In the genomic region with DNA sequence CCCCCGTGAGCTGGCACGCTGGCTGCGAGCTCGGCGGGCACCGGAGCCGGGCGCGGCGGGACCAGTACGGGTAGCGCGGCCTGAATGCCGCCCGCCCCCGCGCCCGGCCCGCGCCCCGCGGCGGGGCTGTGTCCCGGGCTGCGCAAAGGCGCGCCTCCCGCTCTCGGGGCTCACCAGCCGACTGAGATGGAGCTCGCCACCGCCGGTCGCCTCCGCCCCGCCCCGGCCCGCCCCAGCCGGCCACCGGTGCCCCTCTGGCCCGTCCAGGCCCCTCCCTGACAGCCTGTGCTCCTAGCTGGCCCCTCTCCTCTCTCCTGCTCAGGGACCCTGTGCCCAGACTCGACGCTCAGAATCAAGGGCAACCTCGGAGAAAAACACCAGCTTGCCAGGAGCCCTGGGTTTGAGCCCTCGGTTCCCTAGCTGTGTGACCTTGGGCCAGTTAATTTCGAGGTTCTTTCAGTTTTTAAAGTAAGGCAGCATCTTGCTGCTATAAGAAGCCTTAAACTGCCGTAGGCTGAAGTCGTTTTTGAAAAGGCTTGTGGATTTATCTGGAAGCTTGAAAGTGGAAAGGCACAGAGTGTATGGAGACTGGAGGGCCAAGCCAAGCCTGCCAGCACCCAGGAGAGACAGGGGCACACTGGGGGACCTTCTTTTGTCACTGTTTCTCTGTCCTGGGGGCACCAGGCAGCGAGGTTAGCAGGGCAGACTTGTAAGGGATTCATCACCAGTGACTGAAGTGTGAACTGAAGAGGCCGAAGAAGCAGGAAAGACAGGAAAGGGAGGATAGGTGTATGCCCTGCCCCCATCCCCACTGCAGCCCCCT, we compare ENCODE assay signal across 8 mouse cellular contexts. TPM values are rescaled to one million over a fixed set of nuclear protein-coding genes. Genes with fewer than 3 reads are reported as not detected.
DNase-seq lines count a peak whose midpoint lies in the region; ATAC-seq lines count a peak whose summit lies in the region.

A gene (minus strand): TSS at position 183 of the 823 bp plus-strand sequence.

- ATAC-seq in lung, embryonic 15.5 days (ENCODE audit: borderline replicate concordance, extremely low read depth, low FRiP score, low TSS enrichment), result no peak
- ATAC-seq in neural tube, embryonic 13.5 days (ENCODE audit: low read depth), result no peak
- no peak for ATAC-seq in activated CD4-positive, CD25-positive, alpha-beta regulatory T cell, adult 4 months

- peaks cover 76% of the 10 kb centered on the region for H3K27me3 ChIP-seq in lung, embryonic 15.5 days
- H3K27me3 ChIP-seq in neural tube, embryonic 13.5 days, result peaks cover 73% of the 10 kb centered on the region

- no peak within 1 kb of the TSS for H3K27ac ChIP-seq in lung, embryonic 15.5 days
- no peak within 1 kb of the TSS for H3K27ac ChIP-seq in neural tube, embryonic 13.5 days (replicated peaks)

- peak; percentile 65 to 82 for DNase-seq in adrenal gland, adult (ENCODE audit: inconsistent age in 2 of 2, low spot score in 1 of 2)
- no peak for DNase-seq in adrenal gland, adult 8-10 months
- no peak for DNase-seq in lung, postnatal 14 days
- DNase-seq in layer of hippocampus, postnatal 14 days (ENCODE audit: low spot score in 2 of 2), result no peak
- DNase-seq in spleen, postnatal 36 days (ENCODE audit: low spot score in 2 of 2), result no peak

- 6% methylated on average over 49 of the region's 50 CpGs for WGBS in lung, embryonic 15.5 days
- 6% methylated on average over 48 of the region's 50 CpGs for WGBS in neural tube, embryonic 13.5 days

- peaks cover 6% of the 10 kb centered on the region; the same call in 1 of the 2 replicates for H3K36me3 ChIP-seq in lung, embryonic 15.5 days
- peaks cover 20% of the 10 kb centered on the region for H3K36me3 ChIP-seq in neural tube, embryonic 13.5 days

- peak within 1 kb of the TSS; percentile 29 for H3K4me3 ChIP-seq in lung, embryonic 15.5 days
- peak within 1 kb of the TSS; percentile 32 for H3K4me3 ChIP-seq in neural tube, embryonic 13.5 days

- H3K4me1 ChIP-seq in lung, embryonic 15.5 days, result peaks cover 24% of the 10 kb centered on the region
- H3K4me1 ChIP-seq in neural tube, embryonic 13.5 days (replicated peaks), result peaks cover 32% of the 10 kb centered on the region

- no peaks in the 10 kb centered on the region for H3K9me3 ChIP-seq in lung, embryonic 15.5 days
- no peaks in the 10 kb centered on the region for H3K9me3 ChIP-seq in neural tube, embryonic 13.5 days

- H3K4me2 ChIP-seq in lung, embryonic 15.5 days, result peak within 1 kb of the TSS; percentile 56
- H3K4me2 ChIP-seq in neural tube, embryonic 13.5 days, result peak within 1 kb of the TSS; percentile 55

- no peak within 1 kb of the TSS for H3K9ac ChIP-seq in lung, embryonic 15.5 days
- peak within 1 kb of the TSS; percentile 59 for H3K9ac ChIP-seq in neural tube, embryonic 13.5 days

RNA-seq across cellular contexts. Expression of the gene that starts here (rescaled TPM):
- total RNA-seq in adrenal gland, adult 8-10 months (2022), result 10 to 100 TPM in 2 of 4 experiments, 1 to 10 TPM in 2; 2.2 to 32.8 (median 13.6) TPM
- 0.05 and 0.08 TPM in 2 replicates for polyA plus RNA-seq in lung, embryonic 15.5 days (2015; fragmentation: Nextera tagmentation; extraction: Ambion mirVana)
- total RNA-seq in layer of hippocampus, postnatal 14 days (2021), result 10 to 100 TPM; 41.7 to 47.0 TPM
- polyA plus RNA-seq in neural tube, embryonic 13.5 days (2015; fragmentation: Nextera tagmentation; extraction: Ambion mirVana), result 0.55 and 0.57 TPM in 2 replicates
- polyA plus RNA-seq in activated CD4-positive, CD25-positive, alpha-beta regulatory T cell, adult 4 months (2017; shearing (Covaris generic)), result not detected

Comparison
In these comparisons a context has a peak if more than half of its experiments do, and no peak if none do; other contexts are left out.
1. DNase-seq: peak in adrenal gland, adult (2 of 2); none in adrenal gland, adult 8-10 months (single experiment), lung, postnatal 14 days (single experiment), layer of hippocampus, postnatal 14 days (0 of 2) and spleen, postnatal 36 days (0 of 2).